Mouse (Mus musculus) forebrain, postnatal 0 days (tissue): ENCODE data around the gene Gm28043. TPM values are rescaled to one million over a fixed set of nuclear protein-coding genes. Genes with fewer than 3 reads are reported as not detected.
A peak's percentile ranks its signal among the peaks of the same experiment; 100 is the strongest.
"Not testable (repeated sequence)": the region's sequence is repeated elsewhere in the genome, so short reads cannot be mapped to it uniquely, and the experiment has no call there.

Experiments used
- ATAC-seq: fragments of 200-750 bp; cut with Nextera tagmentation; 2 replicates; pipeline ENCODE4 v1.8.0; 2017; ENCODE audit warnings: mild to moderate bottlenecking, moderate library complexity
- DNase-seq: peaks from one replicate; pipeline ENCODE4 v3.0.0-alpha.2; 2015
- H3K27ac ChIP-seq: fragments of 300-500 bp; sonication (generic); 2 replicates; pipeline ENCODE4 v1.5.1; 2014; ENCODE audit warnings: low read depth, mild to moderate bottlenecking, antibody characterized with exemption, low read length, moderate library complexity, mixed read lengths
- H3K27me3 ChIP-seq: fragments of 300-500 bp; sonication (generic); 2 replicates; pipeline ENCODE4 v1.6.1; 2014; ENCODE audit warnings: mild to moderate bottlenecking, low read length, mixed read lengths; ENCODE audit not compliant: insufficient read depth
- H3K36me3 ChIP-seq: fragments of 300-500 bp; sonication (generic); 2 replicates; pipeline ENCODE4 v1.6.1; 2014; ENCODE audit warnings: mild to moderate bottlenecking, moderate library complexity; ENCODE audit not compliant: insufficient read depth
- H3K4me1 ChIP-seq: fragments of 300-500 bp; sonication (generic); 2 replicates; pipeline ENCODE4 v1.6.1; 2014; ENCODE audit warnings: antibody characterized with exemption; ENCODE audit not compliant: insufficient read depth
- H3K4me2 ChIP-seq: fragments of 300-500 bp; sonication (generic); 2 replicates; pipeline ENCODE4 v1.6.1; 2014; ENCODE audit warnings: low read depth, mild to moderate bottlenecking, moderate library complexity
- H3K4me3 ChIP-seq: fragments of 300-500 bp; sonication (generic); 2 replicates; pipeline ENCODE4 v1.5.1; 2014; ENCODE audit warnings: low read depth, low read length, mixed read lengths
- H3K9ac ChIP-seq: fragments of 300-500 bp; sonication (generic); 2 replicates; pipeline ENCODE4 v1.6.1; 2014; ENCODE audit warnings: mild to moderate bottlenecking
- H3K9me3 ChIP-seq: fragments of 300-500 bp; sonication (generic); 2 replicates; pipeline ENCODE4 v1.6.1; 2016; ENCODE audit warnings: low read length
- CTCF ChIP-seq: sonication (generic); IDR thresholded peaks from 2 replicates; pipeline ENCODE4 v1.5.1; 2016; ENCODE audit warnings: antibody characterized with exemption, control low read depth, low read depth
- WGBS: fragments of 180-500 bp; shearing (Covaris S2); extraction: QIAGEN DNeasy Blood & Tissue Kit; methylation state at CpG from one replicate; pipeline ENCODE4 v1.1.7; 2014; 5-methylcytosine and 5-hydroxymethylcytosine counted together
- polyA plus RNA-seq: library from polyadenylated mRNA; unstranded; fragments of >200 nt; fragmentation: Nextera tagmentation; extraction: Ambion mirVana; gene quantifications from 2 replicates; pipeline ENCODE4 v1.2.1, GENCODE M21; 2015
- total RNA-seq: library from RNA; depleted of rRNA; stranded (reverse); fragments of >200 nt; gene quantifications from 2 replicates; pipeline ENCODE4 v1.2.3, GENCODE M21; 2014

The Gm28043 gene
- total and polyA plus RNA-seq, 2 experiments from 2014 or later, result 2.3 to 7.0 TPM

- TF ChIP-seq CTCF, result no peak
- DNase-seq (no peak), ATAC-seq (no peak)
- Histone ChIP-seq H3K4me1 (no peaks in the 10 kb centered on the region), H3K4me3 (no peak overlapping the region), H3K9me3 (no peaks in the 10 kb centered on the region), H3K27ac (no peak overlapping the region), H3K36me3 (peaks cover 49% of the 10 kb centered on the region), H3K27me3 (no peaks in the 10 kb centered on the region), H3K4me2 (no peak overlapping the region), H3K9ac (no peak overlapping the region)
- 83% methylated on average over 8 of the region's 8 CpGs for WGBS
Observed at GRCm38 (mm10) chr17:29599537-29599936, 15.1 kb upstream of the Gm28043 start.

- no peak overlapping the region for H3K9ac ChIP-seq
- DNase-seq, result no peak
- no peaks in the 10 kb centered on the region for H3K27me3 ChIP-seq
- no peak for TF ChIP-seq CTCF
- H3K36me3 ChIP-seq, result peaks cover 40% of the 10 kb centered on the region
- H3K4me3 ChIP-seq, result no peak overlapping the region
- H3K9me3 ChIP-seq, result no peaks in the 10 kb centered on the region
- no peaks in the 10 kb centered on the region for H3K4me1 ChIP-seq
- H3K27ac ChIP-seq, result no peak overlapping the region
- WGBS, result 83% methylated on average over 4 of the region's 4 CpGs
- no peak for ATAC-seq
- no peak overlapping the region for H3K4me2 ChIP-seq
Observed at GRCm38 (mm10) chr17:29601391-29601790, 13.3 kb upstream of the Gm28043 start.

GRCm38 (mm10) chr17:29603283-29603682 is 11.4 kb upstream of the Gm28043 start:
- Histone ChIP-seq H3K36me3 (peaks cover 42% of the 10 kb centered on the region), H3K27ac (no peak overlapping the region), H3K9me3 (no peaks in the 10 kb centered on the region), H3K4me1 (no peaks in the 10 kb centered on the region), H3K9ac (no peak overlapping the region), H3K4me2 (no peak overlapping the region), H3K27me3 (no peaks in the 10 kb centered on the region), H3K4me3 (no peak overlapping the region)
- ATAC-seq (peak; percentile 87), DNase-seq (peak; percentile 88)
- 23% methylated on average over 6 of the region's 6 CpGs for WGBS
- peak; percentile 96 for TF ChIP-seq CTCF

GRCm38 (mm10) chr17:29613453-29613852 is 1.2 kb upstream of the Gm28043 start:
- not testable (repeated sequence) for ATAC-seq, H3K4me3 ChIP-seq, H3K27ac ChIP-seq, H3K9ac ChIP-seq, H3K9me3 ChIP-seq, H3K36me3 ChIP-seq, H3K4me2 ChIP-seq, DNase-seq, H3K27me3 ChIP-seq
- WGBS, result 89% methylated on average over 5 of the region's 5 CpGs
- TF ChIP-seq CTCF, result peak; percentile 22; the same call in 1 of the 2 replicates
- peaks cover 16% of the 10 kb centered on the region; the same call in 1 of the 2 replicates for H3K4me1 ChIP-seq

GRCm38 (mm10) chr17:29615024-29615551 is 412 bp downstream of the Gm28043 start:
- Histone ChIP-seq H3K9ac (peak overlapping the region; percentile 93), H3K27me3 (no peaks in the 10 kb centered on the region), H3K27ac (peak overlapping the region; percentile 94), H3K4me3 (peak overlapping the region; percentile 99), H3K36me3 (peaks cover 14% of the 10 kb centered on the region; the same call in 1 of the 2 replicates), H3K4me2 (peak overlapping the region; percentile 83), H3K4me1 (peaks cover 16% of the 10 kb centered on the region; the same call in 1 of the 2 replicates), H3K9me3 (no peaks in the 10 kb centered on the region)
- TF ChIP-seq CTCF, result no peak
- under 1% methylated on average over 41 of the region's 43 CpGs for WGBS
- ATAC-seq (peak; percentile 66), DNase-seq (peak; percentile 25)

- H3K27ac ChIP-seq, result peak overlapping the region; percentile 94
- DNase-seq (peak; percentile 11), ATAC-seq (no peak)
- H3K9me3 ChIP-seq, result no peaks in the 10 kb centered on the region
- H3K36me3 ChIP-seq, result peaks cover 14% of the 10 kb centered on the region; the same call in 1 of the 2 replicates
- H3K4me3 ChIP-seq, result peak overlapping the region; percentile 99
- TF ChIP-seq CTCF, result no peak
- no peaks in the 10 kb centered on the region for H3K27me3 ChIP-seq
- 8% methylated on average over 4 of the region's 4 CpGs for WGBS
- H3K4me2 ChIP-seq, result peak overlapping the region; percentile 83
- H3K4me1 ChIP-seq, result peaks cover 16% of the 10 kb centered on the region; the same call in 1 of the 2 replicates
- H3K9ac ChIP-seq, result peak overlapping the region; percentile 93
Observed at GRCm38 (mm10) chr17:29615616-29616015, 940 bp downstream of the Gm28043 start.

- no peak overlapping the region for H3K27ac ChIP-seq
- ATAC-seq, result no peak
- no peak for TF ChIP-seq CTCF
- H3K4me3 ChIP-seq, result no peak overlapping the region
- H3K9ac ChIP-seq, result no peak overlapping the region
- peaks cover 13% of the 10 kb centered on the region; the same call in 1 of the 2 replicates for H3K4me1 ChIP-seq
- H3K4me2 ChIP-seq, result no peak overlapping the region
- peaks cover 38% of the 10 kb centered on the region for H3K36me3 ChIP-seq
- no peak for DNase-seq
- no peaks in the 10 kb centered on the region for H3K9me3 ChIP-seq
- WGBS, result 92% methylated on average over 3 of the region's 3 CpGs
- H3K27me3 ChIP-seq, result no peaks in the 10 kb centered on the region
Observed at GRCm38 (mm10) chr17:29619231-29619630, 4.6 kb downstream of the Gm28043 start.
